13 mouse cellular contexts compared by ENCODE assay signal in genomic region chr2:106854213-106854612, GRCm38 (mm10).
DNase-seq lines count a peak whose midpoint lies in the region; ATAC-seq lines count a peak whose summit lies in the region.
"Had no signal": no experiment of that assay in that cellular context is flagged by ENCODE, and none has a peak within 500 bp of the region (broad histone marks: within the 10 kb centered on the region; RNA-seq: fewer than 3 reads in every experiment).

No protein-coding gene starts in this region.

- H3K27ac ChIP-seq in forebrain, embryonic 12.5 days = peak overlapping the region; percentile 61
- no peak overlapping the region for H3K27ac ChIP-seq in forebrain, embryonic 16.5 days (ENCODE audit: low read length)
- no peak overlapping the region for H3K27ac ChIP-seq in intestine, embryonic 16.5 days (ENCODE audit: low read length)
- no peak overlapping the region for H3K27ac ChIP-seq in intestine, embryonic 15.5 days
- no peak overlapping the region for H3K27ac ChIP-seq in midbrain, embryonic 15.5 days

- no peak overlapping the region for H3K4me3 ChIP-seq in forebrain, embryonic 12.5 days (replicated peaks)
- no peak overlapping the region for H3K4me3 ChIP-seq in forebrain, embryonic 16.5 days (replicated peaks; ENCODE audit: low read length)
- no peak overlapping the region for H3K4me3 ChIP-seq in intestine, embryonic 16.5 days (ENCODE audit: low read length)
- no peak overlapping the region for H3K4me3 ChIP-seq in intestine, embryonic 15.5 days (replicated peaks)
- H3K4me3 ChIP-seq in midbrain, embryonic 15.5 days = no peak overlapping the region

- DNase-seq in thymus, postnatal 36 days = no peak
- DNase-seq in kidney, postnatal 10 days = no peak
- no peak for DNase-seq in cerebellum, postnatal 14 days
- DNase-seq: adrenal gland, adult 2 months; cerebellum, postnatal 36 days; kidney, adult 9 months; layer of hippocampus, adult 9-11 months; liver, postnatal 0 days had no signal

- H3K4me2 ChIP-seq in forebrain, embryonic 12.5 days = no peak overlapping the region
- H3K4me2 ChIP-seq in forebrain, embryonic 16.5 days (ENCODE audit: low read length) = no peak overlapping the region
- no peak overlapping the region for H3K4me2 ChIP-seq in intestine, embryonic 16.5 days (ENCODE audit: low read depth, low read length)
- H3K4me2 ChIP-seq in intestine, embryonic 15.5 days (replicated peaks) = no peak overlapping the region
- no peak overlapping the region for H3K4me2 ChIP-seq in midbrain, embryonic 15.5 days

- 49% methylated on average over 4 of the region's 4 CpGs for WGBS in forebrain, embryonic 12.5 days
- 45% methylated on average over 4 of the region's 4 CpGs for WGBS in forebrain, embryonic 16.5 days
- WGBS in intestine, embryonic 16.5 days = 32% methylated on average over 4 of the region's 4 CpGs
- 43% methylated on average over 4 of the region's 4 CpGs for WGBS in intestine, embryonic 15.5 days
- WGBS in midbrain, embryonic 15.5 days = 21% methylated on average over 4 of the region's 4 CpGs

- H3K4me1 ChIP-seq in forebrain, embryonic 12.5 days = peaks cover 52% of the 10 kb centered on the region
- peaks cover 38% of the 10 kb centered on the region for H3K4me1 ChIP-seq in forebrain, embryonic 16.5 days (replicated peaks; ENCODE audit: control insufficient read depth, insufficient read depth, low read length)
- peaks cover 36% of the 10 kb centered on the region for H3K4me1 ChIP-seq in intestine, embryonic 16.5 days (ENCODE audit: control insufficient read depth, insufficient read depth, low read length)
- peaks cover 30% of the 10 kb centered on the region for H3K4me1 ChIP-seq in intestine, embryonic 15.5 days (replicated peaks)
- H3K4me1 ChIP-seq in midbrain, embryonic 15.5 days = peaks cover 35% of the 10 kb centered on the region

- no peaks in the 10 kb centered on the region for H3K36me3 ChIP-seq in forebrain, embryonic 12.5 days (replicated peaks)
- H3K36me3 ChIP-seq in forebrain, embryonic 16.5 days (ENCODE audit: control insufficient read depth, insufficient read depth) = no peaks in the 10 kb centered on the region
- H3K36me3 ChIP-seq in intestine, embryonic 16.5 days (ENCODE audit: control insufficient read depth, insufficient read depth, low read length) = no peaks in the 10 kb centered on the region
- no peaks in the 10 kb centered on the region for H3K36me3 ChIP-seq in intestine, embryonic 15.5 days
- no peaks in the 10 kb centered on the region for H3K36me3 ChIP-seq in midbrain, embryonic 15.5 days (replicated peaks)

- peak overlapping the region; percentile 9; the same call in 1 of the 2 replicates for H3K9ac ChIP-seq in forebrain, embryonic 12.5 days
- no peak overlapping the region; the same call in 1 of the 2 replicates for H3K9ac ChIP-seq in forebrain, embryonic 16.5 days (replicated peaks; ENCODE audit: low read depth, low read length)
- H3K9ac ChIP-seq in intestine, embryonic 16.5 days (ENCODE audit: low read depth, low read length) = 0 out of 2 replicates have a peak overlapping the region, but pooled peaks have one; percentile 22
- H3K9ac ChIP-seq in intestine, embryonic 15.5 days = no peak overlapping the region
- H3K9ac ChIP-seq in midbrain, embryonic 15.5 days = no peak overlapping the region
- H3K9ac ChIP-seq: liver, postnatal 0 days had no signal

- H3K27me3 ChIP-seq in forebrain, embryonic 12.5 days = no peaks in the 10 kb centered on the region; the same call in 1 of the 2 replicates
- no peaks in the 10 kb centered on the region for H3K27me3 ChIP-seq in forebrain, embryonic 16.5 days (replicated peaks; ENCODE audit: control insufficient read depth, insufficient read depth, low read length)
- H3K27me3 ChIP-seq in intestine, embryonic 16.5 days (replicated peaks; ENCODE audit: control insufficient read depth, insufficient read depth, low read length) = no peaks in the 10 kb centered on the region
- no peaks in the 10 kb centered on the region for H3K27me3 ChIP-seq in intestine, embryonic 15.5 days (replicated peaks)
- no peaks in the 10 kb centered on the region for H3K27me3 ChIP-seq in midbrain, embryonic 15.5 days (replicated peaks)

- H3K9me3 ChIP-seq in forebrain, embryonic 12.5 days = no peaks in the 10 kb centered on the region
- no peaks in the 10 kb centered on the region for H3K9me3 ChIP-seq in forebrain, embryonic 16.5 days (ENCODE audit: control insufficient read depth, low read length)
- H3K9me3 ChIP-seq in intestine, embryonic 16.5 days (ENCODE audit: control insufficient read depth, low read length) = no peaks in the 10 kb centered on the region
- no peaks in the 10 kb centered on the region for H3K9me3 ChIP-seq in intestine, embryonic 15.5 days
- no peaks in the 10 kb centered on the region for H3K9me3 ChIP-seq in midbrain, embryonic 15.5 days

- ATAC-seq in forebrain, embryonic 12.5 days (ENCODE audit: low FRiP score) = no peak
- no peak for ATAC-seq in forebrain, embryonic 16.5 days
- no peak for ATAC-seq in intestine, embryonic 16.5 days
- no peak; the same call in 1 of the 2 replicates for ATAC-seq in intestine, embryonic 15.5 days
- ATAC-seq in midbrain, embryonic 15.5 days (replicated peaks) = peak; percentile 14; the same call in 1 of the 2 replicates
- ATAC-seq: liver, postnatal 0 days had no signal

Comparison
In these comparisons a context has a peak if more than half of its experiments do, and no peak if none do; other contexts are left out.
1. H3K9ac ChIP-seq: peak in forebrain, embryonic 12.5 days (single experiment) and intestine, embryonic 16.5 days (single experiment); none in forebrain, embryonic 16.5 days (single experiment), intestine, embryonic 15.5 days (single experiment) and midbrain, embryonic 15.5 days (single experiment).